Mouse (Mus musculus): ENCODE results near the gene Cadm3.

DNA sequence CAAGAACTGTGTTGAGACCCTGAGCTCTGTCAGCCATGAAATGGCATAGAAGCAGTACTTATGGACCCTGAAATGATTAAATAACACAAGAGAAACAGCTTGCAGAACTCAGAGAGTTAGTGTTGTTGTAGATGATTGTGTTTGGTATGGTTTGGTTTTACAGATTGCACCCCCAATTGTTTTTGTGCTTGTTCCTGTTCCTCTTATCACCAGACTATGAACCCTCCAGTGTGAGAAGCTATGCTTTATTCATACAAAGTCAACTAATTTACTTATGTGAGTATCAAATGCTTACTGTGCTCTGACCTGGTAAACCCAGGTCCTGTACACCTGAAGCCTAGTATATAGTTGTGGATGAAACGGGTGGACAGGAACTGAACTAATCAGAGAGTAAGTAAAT is 40.9 kb downstream of the Cadm3 start:
- TF ChIP-seq CTCF (IDR thresholded peaks at IDR 0.05; ENCODE audit: low read depth, low read length) (no peak), GATA1 (IDR thresholded peaks at IDR 0.05; ENCODE audit: borderline replicate concordance, low read length) (no peak), TAL1 (conservative IDR thresholded peaks at IDR 0.05; ENCODE audit: low read depth, low read length) (no peak), GATA2 (IDR thresholded peaks at IDR 0.05; ENCODE audit: borderline replicate concordance, low read depth, low read length) (no peak)
